Mouse (Mus musculus): ENCODE data around the gene Snx9. TPM values are rescaled to one million over a fixed set of nuclear protein-coding genes. Genes with fewer than 3 reads are reported as not detected.

The Snx9 gene
- total RNA-seq, 1 experiment: 8.8 TPM

DNA sequence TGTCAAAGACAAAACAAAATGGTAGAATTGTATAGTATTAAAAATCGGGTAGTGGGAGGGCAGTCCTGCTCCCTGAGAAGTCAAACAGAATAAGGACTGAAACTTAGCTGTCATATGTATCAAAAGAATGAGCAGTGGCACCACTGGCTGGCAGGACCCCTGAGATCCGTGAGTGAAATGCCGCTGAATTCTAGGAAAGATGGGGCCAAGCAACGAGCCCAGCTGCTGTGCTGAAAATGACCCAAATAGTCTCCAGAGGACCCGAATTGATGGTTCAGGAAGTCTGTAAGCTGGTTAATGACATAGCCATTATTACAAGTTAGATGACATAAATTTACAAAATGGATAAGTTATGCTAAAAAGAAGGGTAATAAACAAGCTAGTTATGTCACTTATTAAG lies 42.2 kb upstream of the Snx9 start:
- DNase-seq (ENCODE audit: low read depth, low spot score): no peak
- Histone ChIP-seq H3K36me3 (ENCODE audit: control insufficient read depth, insufficient read depth, low read length, poor library complexity, severe bottlenecking) (no peaks in the 10 kb centered on the region), H3K27ac (ENCODE audit: insufficient read depth, low read depth, low read length, poor library complexity, severe bottlenecking) (no peak overlapping the region), H3K4me3 (ENCODE audit: insufficient read depth in 1 of 2, low read depth in 1 of 2, low read length in 2 of 2, poor library complexity in 1 of 2, severe bottlenecking in 1 of 2) (no peak overlapping the region), H3K9me3 (ENCODE audit: control insufficient read depth, insufficient read depth, low read depth, low read length) (no peaks in the 10 kb centered on the region), H3K9ac (ENCODE audit: insufficient read depth, low read depth, low read length, poor library complexity, severe bottlenecking) (no peak overlapping the region), H3K4me1 (ENCODE audit: control insufficient read depth in 2 of 2, insufficient read depth in 2 of 2, low read length in 2 of 2, poor library complexity in 1 of 2) (no peaks in the 10 kb centered on the region)
- TF ChIP-seq CHD2 (IDR thresholded peaks at IDR 0.05; ENCODE audit: low read depth, low read length) (no peak), ZNF384 (IDR thresholded peaks at IDR 0.05; ENCODE audit: low read depth, low read length) (no peak), HCFC1 (IDR thresholded peaks at IDR 0.05; ENCODE audit: borderline replicate concordance, insufficient read depth, low read length) (no peak), ZC3H11A (IDR thresholded peaks at IDR 0.05; ENCODE audit: borderline replicate concordance, low read depth, low read length) (no peak), MAFK (IDR thresholded peaks at IDR 0.05; ENCODE audit: insufficient read depth, low read depth, low read length) (no peak)
- in situ Hi-C loops (cut with MboI; ENCODE audit: low sequenced_read_pairs in 2 of 2, unreplicated experiment in 2 of 2): no loop called here

DNA sequence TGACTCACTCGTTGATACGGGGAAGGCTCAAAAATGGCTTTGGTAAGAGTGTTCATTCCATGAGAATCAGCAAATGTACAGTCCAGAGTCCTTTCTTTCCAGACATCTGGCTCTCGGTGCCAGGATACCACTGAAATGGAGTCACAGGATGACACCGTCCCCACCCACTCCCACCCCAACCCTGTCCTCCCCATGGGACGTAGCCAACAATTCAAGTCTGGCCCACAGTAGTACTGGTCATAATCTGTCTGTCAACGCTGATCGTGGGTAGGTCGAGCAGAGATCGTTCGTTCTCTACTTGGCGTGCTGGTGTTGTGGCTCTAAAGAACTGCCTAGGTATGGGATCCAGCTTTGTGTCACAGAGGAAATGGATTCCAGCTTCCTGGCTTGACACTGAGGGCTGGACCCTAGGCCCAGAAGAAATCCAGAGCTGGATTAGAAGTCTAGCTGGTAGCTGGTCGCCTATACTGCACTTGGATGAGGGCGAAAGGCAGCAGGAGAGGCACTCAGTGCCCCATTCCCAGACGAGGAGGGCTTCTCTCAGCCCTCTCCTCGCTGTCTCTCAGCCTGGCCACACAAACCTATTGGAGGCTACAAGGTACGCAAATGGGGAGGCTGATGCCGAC lies 41.6 kb upstream of the Snx9 start:
- no peak for TF ChIP-seq MAFK (IDR thresholded peaks at IDR 0.05; ENCODE audit: insufficient read depth, low read depth, low read length)
- TF ChIP-seq ZC3H11A (IDR thresholded peaks at IDR 0.05; ENCODE audit: borderline replicate concordance, low read depth, low read length): no peak
- TF ChIP-seq ZNF384 (IDR thresholded peaks at IDR 0.05; ENCODE audit: low read depth, low read length): no peak
- no peak for TF ChIP-seq HCFC1 (IDR thresholded peaks at IDR 0.05; ENCODE audit: borderline replicate concordance, insufficient read depth, low read length)
- no peak for TF ChIP-seq CHD2 (IDR thresholded peaks at IDR 0.05; ENCODE audit: low read depth, low read length)
- H3K4me3 ChIP-seq (ENCODE audit: insufficient read depth in 1 of 2, low read depth in 1 of 2, low read length in 2 of 2, poor library complexity in 1 of 2, severe bottlenecking in 1 of 2): no peak overlapping the region
- no peaks in the 10 kb centered on the region for H3K4me1 ChIP-seq (ENCODE audit: control insufficient read depth in 2 of 2, insufficient read depth in 2 of 2, low read length in 2 of 2, poor library complexity in 1 of 2)
- no peak overlapping the region for H3K9ac ChIP-seq (ENCODE audit: insufficient read depth, low read depth, low read length, poor library complexity, severe bottlenecking)
- H3K36me3 ChIP-seq (ENCODE audit: control insufficient read depth, insufficient read depth, low read length, poor library complexity, severe bottlenecking): no peaks in the 10 kb centered on the region
- no peak overlapping the region for H3K27ac ChIP-seq (ENCODE audit: insufficient read depth, low read depth, low read length, poor library complexity, severe bottlenecking)
- H3K9me3 ChIP-seq (ENCODE audit: control insufficient read depth, insufficient read depth, low read depth, low read length): no peaks in the 10 kb centered on the region
- DNase-seq (ENCODE audit: low read depth, low spot score): no peak
- in situ Hi-C loops (cut with MboI; ENCODE audit: low sequenced_read_pairs in 2 of 2, unreplicated experiment in 2 of 2): no loop called here

GRCm38 (mm10) chr17:5800254-5800653 lies 40.9 kb upstream of the Snx9 start:
- no peaks in the 10 kb centered on the region for H3K9me3 ChIP-seq (ENCODE audit: control insufficient read depth, insufficient read depth, low read depth, low read length)
- no peak overlapping the region for H3K4me3 ChIP-seq (ENCODE audit: insufficient read depth in 1 of 2, low read depth in 1 of 2, low read length in 2 of 2, poor library complexity in 1 of 2, severe bottlenecking in 1 of 2)
- DNase-seq (ENCODE audit: low read depth, low spot score): no peak
- no peak overlapping the region for H3K9ac ChIP-seq (ENCODE audit: insufficient read depth, low read depth, low read length, poor library complexity, severe bottlenecking)
- no peak overlapping the region for H3K27ac ChIP-seq (ENCODE audit: insufficient read depth, low read depth, low read length, poor library complexity, severe bottlenecking)
- no peaks in the 10 kb centered on the region for H3K4me1 ChIP-seq (ENCODE audit: control insufficient read depth in 2 of 2, insufficient read depth in 2 of 2, low read length in 2 of 2, poor library complexity in 1 of 2)
- in situ Hi-C loops (cut with MboI; ENCODE audit: low sequenced_read_pairs in 2 of 2, unreplicated experiment in 2 of 2): no loop called here
- H3K36me3 ChIP-seq (ENCODE audit: control insufficient read depth, insufficient read depth, low read length, poor library complexity, severe bottlenecking): no peaks in the 10 kb centered on the region
- no peak for TF ChIP-seq MAFK (IDR thresholded peaks at IDR 0.05; ENCODE audit: insufficient read depth, low read depth, low read length)
- no peak for TF ChIP-seq ZC3H11A (IDR thresholded peaks at IDR 0.05; ENCODE audit: borderline replicate concordance, low read depth, low read length)
- no peak for TF ChIP-seq ZNF384 (IDR thresholded peaks at IDR 0.05; ENCODE audit: low read depth, low read length)
- TF ChIP-seq HCFC1 (IDR thresholded peaks at IDR 0.05; ENCODE audit: borderline replicate concordance, insufficient read depth, low read length): no peak
- TF ChIP-seq CHD2 (IDR thresholded peaks at IDR 0.05; ENCODE audit: low read depth, low read length): no peak

DNA sequence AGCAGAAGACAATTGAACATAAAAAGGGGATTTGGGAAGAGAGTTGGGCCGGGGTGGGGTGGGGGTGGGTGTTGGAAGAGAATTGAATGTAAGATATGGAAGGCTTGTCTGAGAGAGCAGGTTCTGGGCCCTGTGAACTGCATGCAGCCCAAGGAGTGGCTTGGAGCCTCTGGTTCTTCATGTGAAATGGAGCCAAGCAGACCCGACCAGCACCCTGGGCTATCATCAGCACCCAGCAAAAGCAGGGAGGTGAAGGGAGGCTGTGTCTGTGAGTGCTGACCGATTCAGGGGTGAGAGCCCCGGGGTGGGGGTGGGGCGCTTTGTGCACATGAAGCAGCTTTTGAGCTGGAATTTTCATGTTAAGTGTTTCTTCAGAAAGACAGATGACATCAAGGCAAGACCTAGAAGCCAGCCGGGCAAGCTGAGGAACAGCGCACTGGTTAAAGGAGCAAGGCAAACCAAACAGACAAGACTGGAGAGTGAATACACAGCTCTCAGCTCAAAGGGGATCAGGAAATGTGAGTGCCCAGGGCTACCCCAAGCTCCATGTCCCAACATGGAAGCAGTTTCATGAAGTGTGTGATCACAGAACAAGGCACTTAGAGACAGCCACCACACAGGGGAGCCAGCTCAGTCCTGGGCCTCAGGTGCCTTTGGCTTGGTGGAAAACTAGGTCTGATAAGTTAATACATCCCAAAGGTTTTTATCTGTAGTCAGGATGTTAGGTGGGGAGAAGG lies 40.1 kb upstream of the Snx9 start:
- TF ChIP-seq HCFC1 (IDR thresholded peaks at IDR 0.05; ENCODE audit: borderline replicate concordance, insufficient read depth, low read length) (no peak), MAFK (IDR thresholded peaks at IDR 0.05; ENCODE audit: insufficient read depth, low read depth, low read length) (no peak), ZNF384 (IDR thresholded peaks at IDR 0.05; ENCODE audit: low read depth, low read length) (no peak), CHD2 (IDR thresholded peaks at IDR 0.05; ENCODE audit: low read depth, low read length) (no peak), ZC3H11A (IDR thresholded peaks at IDR 0.05; ENCODE audit: borderline replicate concordance, low read depth, low read length) (no peak)
- Histone ChIP-seq H3K9me3 (ENCODE audit: control insufficient read depth, insufficient read depth, low read depth, low read length) (no peaks in the 10 kb centered on the region), H3K36me3 (ENCODE audit: control insufficient read depth, insufficient read depth, low read length, poor library complexity, severe bottlenecking) (no peaks in the 10 kb centered on the region), H3K9ac (ENCODE audit: insufficient read depth, low read depth, low read length, poor library complexity, severe bottlenecking) (no peak overlapping the region), H3K4me1 (ENCODE audit: control insufficient read depth in 2 of 2, insufficient read depth in 2 of 2, low read length in 2 of 2, poor library complexity in 1 of 2) (no peaks in the 10 kb centered on the region), H3K27ac (ENCODE audit: insufficient read depth, low read depth, low read length, poor library complexity, severe bottlenecking) (no peak overlapping the region), H3K4me3 (ENCODE audit: insufficient read depth in 1 of 2, low read depth in 1 of 2, low read length in 2 of 2, poor library complexity in 1 of 2, severe bottlenecking in 1 of 2) (no peak overlapping the region)
- in situ Hi-C loops (cut with MboI; ENCODE audit: low sequenced_read_pairs in 2 of 2, unreplicated experiment in 2 of 2): no loop called here
- no peak for DNase-seq (ENCODE audit: low read depth, low spot score)

Data from ES-E14 (cell line).